Comparison of ENCODE assay signal across 8 mouse cellular contexts in the genomic region with DNA sequence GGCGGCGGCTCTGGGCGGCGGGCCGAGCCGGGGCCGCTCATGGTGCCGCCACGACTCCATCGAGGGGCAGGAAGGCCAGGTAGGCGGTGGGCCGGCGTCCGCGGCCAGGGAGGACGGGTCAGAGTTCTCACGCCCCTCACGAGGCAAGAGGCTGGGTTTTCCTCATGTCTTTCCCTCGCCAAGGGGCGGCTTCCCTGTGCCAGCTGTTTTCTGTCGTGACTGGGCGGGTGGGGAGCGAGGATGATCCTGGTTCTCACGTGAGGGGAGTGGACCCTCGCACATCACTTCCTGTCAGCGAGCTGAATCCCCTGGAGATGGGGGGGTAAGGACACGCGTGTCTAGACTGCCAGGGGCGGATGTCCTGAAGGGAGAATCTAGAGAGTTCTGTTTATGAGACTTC. TPM values are rescaled to one million over a fixed set of nuclear protein-coding genes. Genes with fewer than 3 reads are reported as not detected.
DNase-seq lines count a peak whose midpoint lies in the region; ATAC-seq and TF ChIP-seq lines count a peak whose summit lies in the region.

No protein-coding gene starts in this region.

- no peak for TF ChIP-seq CTCF in MEL (IDR thresholded peaks at IDR 0.05 in 2 of 3, conservative IDR thresholded peaks at IDR 0.05 in 1 of 3; ENCODE audit: control insufficient read depth in 1 of 3, insufficient read depth in 1 of 3, low read depth in 2 of 3, low read length in 3 of 3, poor library complexity in 1 of 3, severe bottlenecking in 1 of 3)

- TF ChIP-seq EP300 in MEL (IDR thresholded peaks at IDR 0.05; ENCODE audit: low read depth in 1 of 2, low read length in 2 of 2): no peak

- peak; percentile 69 for DNase-seq in gastrocnemius, adult 18-20 months (ENCODE audit: low spot score)
- DNase-seq in gastrocnemius, postnatal 25 days: no peak
- peak; percentile 50 for DNase-seq in MEL (ENCODE audit: low read depth, low spot score)
- DNase-seq in forebrain, embryonic 14.5 days (ENCODE audit: low spot score): peak; percentile 69
- peak; percentile 56 to 63 for DNase-seq in urinary bladder, postnatal 36 days (ENCODE audit: low spot score in 2 of 2)

- H3K9me3 ChIP-seq in MEL (replicated peaks; ENCODE audit: insufficient read depth, low read length): no peaks in the 10 kb centered on the region
- H3K9me3 ChIP-seq in forebrain, embryonic 14.5 days (replicated peaks; ENCODE audit: control insufficient read depth, low read length): no peaks in the 10 kb centered on the region
- H3K9me3 ChIP-seq in hindbrain, embryonic 13.5 days: no peaks in the 10 kb centered on the region
- H3K9me3 ChIP-seq in liver, embryonic 12.5 days (replicated peaks): no peaks in the 10 kb centered on the region

- peak overlapping the region; percentile 78 for H3ac ChIP-seq in myocyte (ENCODE audit: control insufficient read depth, insufficient read length)

- TF ChIP-seq POLR2A in MEL (IDR thresholded peaks at IDR 0.05; ENCODE audit: control insufficient read depth in 1 of 2, insufficient read depth in 1 of 2, low read depth in 1 of 2, low read length in 2 of 2, poor library complexity in 1 of 2) (no peak), myocyte (IDR thresholded peaks at IDR 0.05; ENCODE audit: insufficient read length, low read depth) (no peak)

- ATAC-seq in forebrain, embryonic 14.5 days: peak; percentile 37
- ATAC-seq in hindbrain, embryonic 13.5 days (ENCODE audit: low FRiP score): peak; percentile 50
- ATAC-seq in liver, embryonic 12.5 days: no peak

- no peak overlapping the region for H3K27ac ChIP-seq in MEL (ENCODE audit: control insufficient read depth, low read depth, low read length)
- peak overlapping the region; percentile 85 for H3K27ac ChIP-seq in forebrain, embryonic 14.5 days (ENCODE audit: low read depth, low read length)
- peak overlapping the region; percentile 93 for H3K27ac ChIP-seq in hindbrain, embryonic 13.5 days
- H3K27ac ChIP-seq in liver, embryonic 12.5 days: peak overlapping the region; percentile 84

- H3K27me3 ChIP-seq in MEL (ENCODE audit: control insufficient read depth in 1 of 2, insufficient read depth in 2 of 2, low read length in 2 of 2): no peaks in the 10 kb centered on the region
- no peaks in the 10 kb centered on the region for H3K27me3 ChIP-seq in forebrain, embryonic 14.5 days (replicated peaks; ENCODE audit: control insufficient read depth, insufficient read depth, low read length)
- H3K27me3 ChIP-seq in hindbrain, embryonic 13.5 days: no peaks in the 10 kb centered on the region
- no peaks in the 10 kb centered on the region for H3K27me3 ChIP-seq in liver, embryonic 12.5 days (replicated peaks)
- H3K27me3 ChIP-seq in myocyte (ENCODE audit: control insufficient read depth, insufficient read depth, insufficient read length): no peaks in the 10 kb centered on the region

- 0 out of 4 replicates have a peak, but pooled peaks cover 0 to 2% of the 10 kb centered on the region in 2 experiments for H3K36me3 ChIP-seq in MEL (ENCODE audit: control insufficient read depth in 1 of 2, insufficient read depth in 2 of 2, low read length in 2 of 2)
- H3K36me3 ChIP-seq in forebrain, embryonic 14.5 days (ENCODE audit: control insufficient read depth, insufficient read depth, low read length): no peaks in the 10 kb centered on the region
- H3K36me3 ChIP-seq in hindbrain, embryonic 13.5 days: 0 out of 2 replicates have a peak, but pooled peaks cover 10% of the 10 kb centered on the region
- no peaks in the 10 kb centered on the region for H3K36me3 ChIP-seq in liver, embryonic 12.5 days
- H3K36me3 ChIP-seq in myocyte (ENCODE audit: control insufficient read depth, insufficient read depth): no peaks in the 10 kb centered on the region

- peak overlapping the region; percentile 96 to 100 for H3K4me3 ChIP-seq in MEL (ENCODE audit: control insufficient read depth in 1 of 2, insufficient read depth in 1 of 2, low read depth in 2 of 2, low read length in 2 of 2)
- peak overlapping the region; percentile 74 for H3K4me3 ChIP-seq in forebrain, embryonic 14.5 days (ENCODE audit: low read depth, low read length)
- peak overlapping the region; percentile 82 for H3K4me3 ChIP-seq in hindbrain, embryonic 13.5 days
- H3K4me3 ChIP-seq in liver, embryonic 12.5 days: peak overlapping the region; percentile 77
- H3K4me3 ChIP-seq in myocyte: peak overlapping the region; percentile 84

- TF ChIP-seq RAD21 in MEL (IDR thresholded peaks at IDR 0.05; ENCODE audit: low read depth, low read length): no peak

- H3K4me2 ChIP-seq in forebrain, embryonic 14.5 days (ENCODE audit: low read length): peak overlapping the region; percentile 81
- H3K4me2 ChIP-seq in hindbrain, embryonic 13.5 days: peak overlapping the region; percentile 69
- peak overlapping the region; percentile 97 for H3K4me2 ChIP-seq in liver, embryonic 12.5 days
- peak overlapping the region; percentile 79 for H3K4me2 ChIP-seq in myocyte (ENCODE audit: low read depth)

- H3K79me2 ChIP-seq in MEL (ENCODE audit: control insufficient read depth, insufficient read depth, low read length, poor library complexity) (no peaks in the 10 kb centered on the region; the same call in 1 of the 2 replicates), myocyte (ENCODE audit: control insufficient read depth, insufficient read depth) (peaks cover 18% of the 10 kb centered on the region)

- H3K9ac ChIP-seq in MEL (ENCODE audit: control insufficient read depth, low read depth, low read length, poor library complexity, severe bottlenecking): peak overlapping the region; percentile 72
- peak overlapping the region; percentile 79 for H3K9ac ChIP-seq in forebrain, embryonic 14.5 days (ENCODE audit: low read length)
- peak overlapping the region; percentile 86 for H3K9ac ChIP-seq in hindbrain, embryonic 13.5 days
- peak overlapping the region; percentile 79 for H3K9ac ChIP-seq in liver, embryonic 12.5 days

- H3K4me1 ChIP-seq in MEL (ENCODE audit: control insufficient read depth in 1 of 2, insufficient read depth in 2 of 2, low read length in 2 of 2): peaks cover 3 to 10% of the 10 kb centered on the region in 2 experiments; a peak in 2 of 4 replicates
- H3K4me1 ChIP-seq in forebrain, embryonic 14.5 days (ENCODE audit: control insufficient read depth, insufficient read depth, low read length): peaks cover 5% of the 10 kb centered on the region
- H3K4me1 ChIP-seq in hindbrain, embryonic 13.5 days (replicated peaks): peaks cover 12% of the 10 kb centered on the region
- peaks cover 30% of the 10 kb centered on the region for H3K4me1 ChIP-seq in liver, embryonic 12.5 days

- 1% methylated on average over 29 of the region's 29 CpGs for WGBS in forebrain, embryonic 14.5 days
- 1% methylated on average over 29 of the region's 29 CpGs for WGBS in hindbrain, embryonic 13.5 days
- WGBS in liver, embryonic 12.5 days (ENCODE audit: insufficient replicate concordance): 3% methylated on average over 27 of the region's 29 CpGs

TF ChIP-seq in MEL, 35 proteins besides CTCF, POLR2A, EP300 and RAD21:
- TF ChIP-seq HCFC1 (IDR thresholded peaks at IDR 0.05; ENCODE audit: low read depth, low read length): no peak
- TF ChIP-seq BHLHE40 (IDR thresholded peaks at IDR 0.05; ENCODE audit: borderline replicate concordance, low read depth, low read length): peak; percentile 74; the same call in 1 of the 2 replicates

TF ChIP-seq in myocyte, 11 proteins besides CTCF, POLR2A, EP300 and RAD21:
- TF ChIP-seq MYOD1 (IDR thresholded peaks at IDR 0.05; ENCODE audit: control insufficient read depth in 1 of 3, insufficient read length in 2 of 3, low read depth in 2 of 3) (peak in 2 of 3 experiments; percentile 6 to 56), MAX (IDR thresholded peaks at IDR 0.05; ENCODE audit: low read depth) (no peak), MYOG (IDR thresholded peaks at IDR 0.05; ENCODE audit: control insufficient read depth in 1 of 3, insufficient read depth in 1 of 3, insufficient read length in 2 of 3, low read depth in 2 of 3) (peak in 2 of 3 experiments; percentile 12 to 62)

RNA-seq across cellular contexts. Expression of gene Slc35f5, which starts 0.8 kb away (rescaled TPM):
- 10 to 100 TPM; 17.7 to 42.4 TPM for total RNA-seq in gastrocnemius, adult 18-20 months (2021)
- 10 to 100 TPM; 18.6 to 18.9 TPM for total RNA-seq in gastrocnemius, postnatal 25 days (2021)
- 5.8 and 5.9 TPM in 2 replicates for total RNA-seq in MEL (2012; rRNA removed)
- polyA plus RNA-seq in MEL (2012; ENCODE audit: insufficient read depth in 1 of 2, insufficient read length in 2 of 2, low read depth in 1 of 2, low replicate concordance in 2 of 2, missing spikeins in 1 of 2) (1 to 10 TPM in 1 of 2 experiments, not detected in 1; 7.0 TPM), myocyte (2012; fragmentation: generic; extraction: Trizol) (14.5 TPM)
- 28.9 and 31.0 TPM in 2 replicates for polyA plus RNA-seq in forebrain, embryonic 14.5 days (2014; fragmentation: Nextera tagmentation; extraction: Ambion mirVana)
- polyA plus RNA-seq in hindbrain, embryonic 13.5 days (2015; fragmentation: Nextera tagmentation; extraction: Ambion mirVana): 27.7 and 34.8 TPM in 2 replicates
- polyA plus RNA-seq in liver, embryonic 12.5 days (2016; fragmentation: Nextera tagmentation; extraction: Ambion mirVana): 20.7 and 22.0 TPM in 2 replicates
